Mouse (Mus musculus) cerebellum, adult 11 months (tissue): ENCODE results near the gene Spred3.

ENCODE experiments used
- DNase-seq: peaks from one replicate; pipeline ENCODE4 v3.0.0; 2022

The Spred3 gene

DNA sequence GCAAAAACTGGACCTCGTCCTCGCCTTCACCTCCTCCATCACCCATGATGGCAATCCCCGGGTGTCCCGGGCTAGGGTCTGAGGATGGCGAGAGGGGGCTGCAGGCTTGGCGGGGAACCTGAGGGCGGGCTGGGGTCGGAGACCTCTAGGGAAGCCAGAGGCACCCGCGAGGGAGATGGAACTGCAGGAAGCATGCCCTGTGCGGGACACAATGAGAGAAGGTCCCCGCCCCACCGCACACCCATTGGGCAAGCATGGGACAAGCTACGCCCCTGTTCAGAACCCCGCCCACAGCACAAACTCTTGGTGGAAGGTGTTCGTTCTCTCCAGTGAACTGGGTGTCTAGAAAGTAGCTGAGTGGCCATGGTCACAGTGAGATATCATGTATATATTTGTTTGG, 45.2 kb downstream of the Spred3 start, which contains the start of gene Ryr1:
Gene Ryr1, minus strand, starts transcription at position 210 of the 400 bp plus-strand sequence.
- no peak for DNase-seq

DNA sequence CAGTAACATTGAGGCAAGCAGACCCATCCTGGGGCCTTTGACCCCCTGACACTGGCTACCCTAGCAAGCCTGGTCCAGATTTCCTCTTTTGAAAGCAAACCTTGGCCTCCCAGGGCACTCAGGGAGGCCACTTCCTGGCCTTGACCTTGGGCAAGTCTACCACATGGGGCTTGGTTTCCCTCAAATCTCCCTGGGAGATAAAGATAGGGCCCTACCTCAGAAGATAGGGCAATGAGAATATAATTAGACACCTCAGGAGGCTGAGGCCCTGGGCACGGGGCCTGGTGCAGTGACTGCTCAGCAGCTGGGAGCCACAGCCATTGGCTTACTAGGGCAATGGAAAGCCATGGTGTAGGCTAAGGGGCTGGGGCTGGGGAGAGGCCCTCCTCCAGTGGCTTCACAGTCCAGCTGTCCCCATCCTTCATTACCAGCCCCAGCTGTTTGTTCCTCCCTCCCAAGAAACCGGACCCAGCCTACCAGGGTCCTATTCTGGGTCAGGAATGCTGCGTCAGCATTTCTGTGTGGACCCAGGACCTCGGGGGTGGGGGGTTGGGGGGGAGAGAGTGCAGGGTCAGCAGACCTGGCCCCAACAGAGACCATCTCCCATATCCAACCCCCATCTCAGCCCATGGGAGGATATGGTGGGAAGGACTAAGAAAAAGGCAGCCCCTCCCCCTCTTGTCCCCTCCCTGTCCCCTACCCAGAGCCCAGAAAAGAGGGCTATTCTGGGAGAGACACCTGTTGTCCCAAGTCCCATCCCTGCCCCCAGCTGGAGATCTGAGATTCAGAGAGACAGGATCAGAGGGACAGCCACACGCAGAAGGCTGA, 46.5 kb downstream of the Spred3 start:
- DNase-seq, result no peak

DNA sequence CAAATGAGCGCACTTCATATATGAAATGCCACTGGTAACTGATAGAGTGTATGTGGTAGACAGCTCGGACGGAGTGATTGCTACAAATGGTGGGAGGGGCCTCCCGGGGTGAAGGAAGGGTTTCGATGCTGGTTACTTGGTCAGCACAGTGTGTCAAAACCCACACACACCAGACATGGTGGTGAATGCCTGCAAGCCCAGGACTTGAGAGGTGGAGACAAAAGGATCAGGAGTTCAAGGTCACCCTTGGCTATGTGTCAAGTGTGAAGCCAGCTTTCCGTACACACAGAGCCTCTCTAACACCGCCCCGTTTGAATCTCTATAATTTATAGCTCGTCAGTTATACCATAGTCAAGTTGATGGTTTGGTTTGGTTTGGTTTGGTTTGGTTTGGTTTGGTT, 47.4 kb downstream of the Spred3 start:
- DNase-seq, result no peak

DNA sequence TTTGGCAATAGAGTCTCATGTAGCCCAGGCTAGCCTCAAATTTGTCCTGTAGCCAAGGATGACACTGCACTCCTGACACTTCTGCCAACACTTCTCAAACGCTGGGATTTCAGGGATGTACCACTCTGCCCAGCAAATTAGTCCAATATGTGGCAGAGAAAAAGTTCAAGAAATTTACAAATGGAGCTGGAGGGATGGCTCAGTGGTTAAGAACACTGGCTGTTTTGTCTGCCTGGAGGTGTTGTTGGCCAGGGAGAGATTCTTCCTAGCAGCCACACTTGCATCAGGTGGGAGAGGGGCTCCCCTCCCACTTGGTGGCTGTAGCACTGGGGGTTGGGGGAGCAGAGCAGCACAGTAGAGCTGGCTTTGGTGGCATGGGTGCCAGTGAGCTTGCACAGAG, 50.7 kb downstream of the Spred3 start:
- no peak for DNase-seq

DNA sequence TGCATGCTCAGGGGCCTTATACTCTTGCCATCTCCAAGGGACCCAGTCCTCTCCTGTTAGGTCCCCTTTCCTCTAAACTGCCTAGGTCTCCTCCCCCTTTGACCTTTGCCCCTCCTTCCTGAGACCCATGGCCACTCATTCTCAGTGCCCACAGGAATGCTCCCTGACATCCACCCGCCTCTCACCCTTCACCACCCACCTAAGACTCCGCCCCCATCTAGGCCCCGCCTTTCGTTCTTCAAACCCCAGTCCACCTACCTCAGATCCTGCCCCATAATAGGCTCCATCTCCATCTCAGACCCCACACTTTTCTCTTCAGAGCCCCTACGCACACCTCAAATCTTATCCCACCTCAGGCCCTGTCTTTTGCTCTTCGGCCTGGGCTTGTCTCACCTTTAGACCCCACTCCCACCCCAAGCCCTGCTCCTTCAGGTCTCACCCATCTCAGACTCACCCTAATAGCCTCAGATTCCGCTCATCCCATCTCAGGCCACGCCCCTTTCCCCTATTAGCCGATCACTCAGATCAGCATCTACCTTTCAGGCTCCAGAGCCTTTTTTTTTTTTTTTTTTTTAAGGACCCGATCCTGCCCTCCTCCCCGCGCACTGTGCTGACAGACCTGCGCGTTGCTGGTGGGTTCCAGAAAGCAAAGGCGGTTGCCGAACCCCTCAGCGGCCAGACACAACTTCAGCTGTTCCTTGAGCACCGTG, 51.9 kb downstream of the Spred3 start:
- DNase-seq, result no peak

DNA sequence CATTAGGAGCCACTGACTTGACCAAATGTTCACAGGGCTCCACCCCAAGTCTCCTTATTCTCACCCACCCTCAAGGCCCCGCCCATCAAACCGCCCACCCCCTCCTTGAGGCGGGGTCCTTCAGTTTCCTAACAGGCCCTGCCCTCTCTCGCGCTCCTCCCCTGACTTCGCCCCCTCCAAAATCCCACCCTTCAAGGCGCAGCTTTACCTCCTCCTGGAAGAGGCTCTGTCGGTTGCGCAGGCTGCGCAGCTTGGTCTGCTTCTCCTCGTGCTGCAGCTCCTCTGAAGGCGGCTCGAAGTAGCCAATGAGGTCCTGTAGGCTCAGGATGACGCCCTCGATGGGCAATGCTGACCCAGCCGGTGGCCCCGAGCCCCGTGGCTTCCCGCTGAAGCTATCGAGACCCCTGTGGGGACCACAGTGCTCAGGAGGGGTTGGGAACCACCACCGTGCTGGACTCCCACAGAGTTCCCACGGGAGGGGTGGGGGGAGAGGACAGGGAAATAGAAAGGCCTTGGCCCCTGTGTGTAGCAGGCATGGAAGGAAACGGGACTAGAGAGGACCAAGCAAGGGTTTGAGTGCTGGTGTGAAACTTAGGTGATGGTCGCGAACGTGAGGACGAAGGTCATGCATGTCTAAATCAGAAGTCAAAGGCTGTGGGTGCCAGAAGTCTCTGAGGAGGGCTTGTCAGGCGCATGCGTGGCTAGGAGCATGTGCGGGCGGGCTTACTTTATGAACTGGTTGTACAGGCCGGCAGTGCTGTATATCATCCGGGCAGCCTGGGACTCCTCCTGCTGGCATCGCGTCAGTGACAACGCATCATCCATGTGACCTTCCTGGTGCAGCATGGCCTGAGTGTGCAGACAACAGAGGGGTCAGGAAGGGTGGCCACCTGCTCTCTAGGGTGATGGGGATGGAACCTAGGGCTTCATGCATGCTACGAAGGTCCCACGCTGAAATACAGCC, 60.9 kb downstream of the Spred3 start:
- no peak for DNase-seq
